Mouse (Mus musculus) CH12.LX (cell line): ENCODE measurements around the gene Commd9. TPM values are rescaled to one million over a fixed set of nuclear protein-coding genes. Genes with fewer than 3 reads are reported as not detected.

Experiments used
- DNase-seq: peaks from one replicate; pipeline ENCODE4 v3.0.0-alpha.2; 2013; ENCODE audit errors: extremely low read depth
- H3K27ac ChIP-seq: 2 replicates; pipeline ENCODE4 v1.5.1; 2012; ENCODE audit warnings: low read depth, mild to moderate bottlenecking, control low read depth, moderate library complexity; ENCODE audit not compliant: insufficient read depth
- H3K27me3 ChIP-seq: replicated peaks from 2 replicates; pipeline ENCODE3; 2012; ENCODE audit warnings: inconsistent platforms
- H3K36me3 ChIP-seq, 2 experiments: replicated peaks in 1 of 2; 2 replicates each; pipeline versions ENCODE3 to v1.6.1; 2012; ENCODE audit warnings: inconsistent platforms in 1 of 2, low read length in 1 of 2, mild to moderate bottlenecking in 1 of 2, mixed read lengths in 1 of 2, moderate library complexity in 1 of 2; ENCODE audit not compliant: control insufficient read depth in 1 of 2, insufficient read depth in 1 of 2
- H3K4me1 ChIP-seq, 2 experiments: 2 replicates each; pipeline ENCODE4 v1.6.1; 2012; ENCODE audit warnings: inconsistent platforms in 1 of 2, moderate library complexity in 1 of 2; ENCODE audit not compliant: insufficient read depth in 2 of 2, control insufficient read depth in 1 of 2
- H3K4me2 ChIP-seq: 2 replicates; pipeline ENCODE4 v1.6.1; 2012; ENCODE audit warnings: low read depth, mild to moderate bottlenecking, control low read depth; ENCODE audit not compliant: poor library complexity, insufficient read depth, severe bottlenecking
- H3K4me3 ChIP-seq, 3 experiments: fragments of 150-350 bp in 1 of 3; sonication (generic) in 1 of 3; replicated peaks in 1 of 3; 2 replicates each; pipeline versions ENCODE3 to v1.5.1; 2011 to 2012; ENCODE audit warnings: low read depth in 2 of 3, low read length in 2 of 3, mild to moderate bottlenecking in 2 of 3, moderate library complexity in 2 of 3, control low read depth in 1 of 3, improper control_type of control experiment in 1 of 3, inconsistent platforms in 1 of 3, mixed read lengths in 1 of 3; ENCODE audit not compliant: poor library complexity in 1 of 3
- H3K79me2 ChIP-seq: replicated peaks from 2 replicates; pipeline ENCODE4 v1.6.1; 2012; ENCODE audit warnings: mild to moderate bottlenecking, moderate library complexity; ENCODE audit not compliant: control insufficient read depth, poor library complexity, insufficient read depth, severe bottlenecking; ENCODE audit errors: extremely low read depth
- H3K9ac ChIP-seq: 2 replicates; pipeline ENCODE4 v1.6.1; 2012; ENCODE audit warnings: low read depth, mild to moderate bottlenecking, control low read depth, moderate library complexity; ENCODE audit not compliant: insufficient read depth
- H3K9me3 ChIP-seq: replicated peaks from 2 replicates; pipeline ENCODE3; 2012; ENCODE audit warnings: low read length, inconsistent platforms, mixed read lengths
- BHLHE40 ChIP-seq: IDR thresholded peaks from 2 replicates; pipeline ENCODE4 v1.6.1; 2011; ENCODE audit warnings: mild to moderate bottlenecking, low read depth, low read length, improper control_type of control experiment
- CTCF ChIP-seq, 2 experiments: IDR thresholded peaks in 1 of 2; conservative IDR thresholded peaks in 1 of 2; 2 replicates each; pipeline ENCODE4 v1.5.1; 2011 to 2012; ENCODE audit warnings: low read depth in 2 of 2, low read length in 2 of 2, improper control_type of control experiment in 1 of 2, inconsistent platforms in 1 of 2, mild to moderate bottlenecking in 1 of 2, moderate library complexity in 1 of 2
- E2F4 ChIP-seq: IDR thresholded peaks from 2 replicates; pipeline ENCODE4 v1.6.1; 2011; ENCODE audit warnings: low read depth, low read length, improper control_type of control experiment; ENCODE audit not compliant: insufficient replicate concordance
- ELF1 ChIP-seq: IDR thresholded peaks from 2 replicates; pipeline ENCODE4 v1.6.1; 2014; ENCODE audit warnings: low read depth, mild to moderate bottlenecking, inconsistent platforms, low read length, improper control_type of control experiment
- ETS1 ChIP-seq: conservative IDR thresholded peaks from 2 replicates; pipeline ENCODE4 v1.6.1; 2012; ENCODE audit warnings: low read depth, mild to moderate bottlenecking, inconsistent platforms, low read length, improper control_type of control experiment, moderate library complexity
- GABPA ChIP-seq: IDR thresholded peaks from 2 replicates; pipeline ENCODE4 v1.6.1; 2012; ENCODE audit warnings: low read depth, low read length, improper control_type of control experiment, inconsistent platforms; ENCODE audit not compliant: insufficient replicate concordance
- IRF4 ChIP-seq: IDR thresholded peaks from 2 replicates; pipeline ENCODE4 v1.6.1; 2014; ENCODE audit warnings: low read depth, mild to moderate bottlenecking, inconsistent platforms, low read length, improper control_type of control experiment
- MAX ChIP-seq: IDR thresholded peaks from 2 replicates; pipeline ENCODE4 v1.6.1; 2011; ENCODE audit warnings: low read length, improper control_type of control experiment
- MXI1 ChIP-seq: IDR thresholded peaks from 2 replicates; pipeline ENCODE4 v1.6.1; 2011; ENCODE audit warnings: mild to moderate bottlenecking, low read depth, low read length, improper control_type of control experiment
- PAX5 ChIP-seq: IDR thresholded peaks from 2 replicates; pipeline ENCODE4 v1.6.1; 2012; ENCODE audit warnings: low read length, inconsistent platforms, mixed read lengths
- POLR2A ChIP-seq: IDR thresholded peaks from 2 replicates; pipeline ENCODE4 v1.6.1; 2011; ENCODE audit warnings: low read depth, mild to moderate bottlenecking, improper control_type of control experiment, low read length
- POLR2AphosphoS2 ChIP-seq: IDR thresholded peaks from 2 replicates; pipeline ENCODE4 v1.6.1; 2011; ENCODE audit warnings: low read depth, low read length, improper control_type of control experiment
- SMC3 ChIP-seq: IDR thresholded peaks from 2 replicates; pipeline ENCODE4 v1.6.1; 2011; ENCODE audit warnings: low read depth, low read length, improper control_type of control experiment
- ZKSCAN1 ChIP-seq: IDR thresholded peaks from 2 replicates; pipeline ENCODE4 v1.6.1; 2012; ENCODE audit warnings: low read depth, inconsistent platforms, low read length, improper control_type of control experiment, borderline replicate concordance
- dilution Hi-C: fragments of 300-500 bp; cut with MboI; formaldehyde crosslinking; loops from 2 replicates; pipeline ENCODE4 v1.14.3; 2020; ENCODE audit warnings: low sequenced_read_pairs; ENCODE audit not compliant: extremely low pct_unique_long_range_greater_than_20kb, extremely low pct_ligation_motif_present
- in situ Hi-C: fragments of 300-500 bp; cut with MboI; formaldehyde crosslinking; loops from 3 replicates; pipeline ENCODE4 v1.14.3; 2019; ENCODE audit warnings: low sequenced_read_pairs, low pct_ligation_motif_present, low pct_unique_long_range_greater_than_20kb, mixed read lengths
- polyA plus RNA-seq: library from polyadenylated mRNA; unstranded; fragments of >175 nt; gene quantifications from 2 replicates; pipeline ENCODE4 v1.2.1, GENCODE M21; 2012; ENCODE audit warnings: low read depth; ENCODE audit not compliant: insufficient read length
- total RNA-seq, 2 experiments: library from RNA; depleted of rRNA; stranded (reverse); fragments of 300-350 nt in 1 of 2; fragments of >200 nt in 1 of 2; gene quantifications; 2 replicates each; pipeline ENCODE4 v1.2.3; 2012 to 2014

The Commd9 gene
- total and polyA plus RNA-seq, 3 experiments: 22.3 to 140 (median 26.1) TPM

- H3K4me3 ChIP-seq: no peak overlapping the region
- no peak for TF ChIP-seq GABPA
- no peak for TF ChIP-seq IRF4
- TF ChIP-seq BHLHE40: no peak
- TF ChIP-seq CTCF (conservative IDR thresholded peaks at IDR 0.05 in 1 of 2, IDR thresholded peaks at IDR 0.05 in 1 of 2; ENCODE audit: low read depth in 2 of 2, low read length in 2 of 2): no peak
- TF ChIP-seq MXI1: no peak
- TF ChIP-seq ELF1: no peak
- no peak for TF ChIP-seq MAX
- no peak for TF ChIP-seq PAX5
- no peak for TF ChIP-seq E2F4
- H3K4me2 ChIP-seq: no peak overlapping the region
- no peak for DNase-seq
- H3K27ac ChIP-seq: no peak overlapping the region
- dilution Hi-C loops (no loop called here), in situ Hi-C loops (no loop called here)
- H3K4me1 ChIP-seq: peaks cover 6 to 16% of the 10 kb centered on the region in 2 experiments; a peak in 3 of 4 replicates
- 0 out of 2 replicates have a peak, but pooled peaks cover 3% of the 10 kb centered on the region for H3K79me2 ChIP-seq
- H3K36me3 ChIP-seq: peaks cover 5 to 19% of the 10 kb centered on the region in 2 experiments
- H3K27me3 ChIP-seq: no peaks in the 10 kb centered on the region
- no peaks in the 10 kb centered on the region for H3K9me3 ChIP-seq
- H3K9ac ChIP-seq: no peak overlapping the region
Observed at GRCm38 (mm10) chr2:101888886-101889285, 2.8 kb downstream of the Commd9 start.

GRCm38 (mm10) chr2:101891143-101891542, 5.1 kb downstream of the Commd9 start:
- DNase-seq: no peak
- in situ Hi-C loops: no loop called here
- H3K27ac ChIP-seq: no peak overlapping the region
- H3K9ac ChIP-seq: no peak overlapping the region
- H3K27me3 ChIP-seq: no peaks in the 10 kb centered on the region
- H3K4me1 ChIP-seq: peaks cover 6 to 19% of the 10 kb centered on the region in 2 experiments; a peak in 3 of 4 replicates
- H3K79me2 ChIP-seq: 0 out of 2 replicates have a peak, but pooled peaks cover 3% of the 10 kb centered on the region
- dilution Hi-C loops: no loop called here
- no peak overlapping the region for H3K4me2 ChIP-seq
- H3K36me3 ChIP-seq: peaks cover 12 to 35% of the 10 kb centered on the region in 2 experiments
- TF ChIP-seq GABPA: no peak
- TF ChIP-seq ZKSCAN1: no peak
- TF ChIP-seq SMC3: no peak
- TF ChIP-seq POLR2A: no peak
- H3K9me3 ChIP-seq: no peaks in the 10 kb centered on the region
- no peak overlapping the region for H3K4me3 ChIP-seq

- no peak for TF ChIP-seq ELF1
- TF ChIP-seq MXI1: no peak
- TF ChIP-seq POLR2AphosphoS2: no peak
- no peak for TF ChIP-seq GABPA
- TF ChIP-seq ETS1: no peak
- Histone ChIP-seq H3K9me3 (no peaks in the 10 kb centered on the region), H3K4me3 (no peak overlapping the region), H3K27me3 (no peaks in the 10 kb centered on the region), H3K36me3 (peaks cover 20 to 59% of the 10 kb centered on the region in 2 experiments), H3K4me1 (peaks cover 0 to 9% of the 10 kb centered on the region in 2 experiments; a peak in 1 of 4 replicates), H3K79me2 (0 out of 2 replicates have a peak, but pooled peaks cover 3% of the 10 kb centered on the region), H3K27ac (no peak overlapping the region), H3K9ac (no peak overlapping the region), H3K4me2 (no peak overlapping the region)
- no peak for DNase-seq
- in situ Hi-C loops: no loop called here
- dilution Hi-C loops: no loop called here
Observed at GRCm38 (mm10) chr2:101894126-101894525, 8.1 kb downstream of the Commd9 start.
